Mouse (Mus musculus) right cerebral cortex, postnatal 4 days (tissue): ENCODE results near the gene Hoga1.
A peak's percentile ranks its signal among the peaks of the same experiment; 100 is the strongest.

ENCODE experiments used
- DNase-seq: peaks from one replicate; pipeline ENCODE4 v3.0.0-alpha.2; 2022

Hoga1 gene

GRCm38 (mm10) chr19:42022542-42022848 is 22.9 kb upstream of the Hoga1 start:
- no peak for DNase-seq

GRCm38 (mm10) chr19:42026158-42026557 is 19.3 kb upstream of the Hoga1 start:
- DNase-seq: peak; percentile 79

GRCm38 (mm10) chr19:42031112-42031511 is 14.3 kb upstream of the Hoga1 start:
- no peak for DNase-seq

- no peak for DNase-seq
Observed at GRCm38 (mm10) chr19:42033611-42034010, 11.8 kb upstream of the Hoga1 start.

- DNase-seq: no peak
Observed at GRCm38 (mm10) chr19:42034146-42034775, 11.1 kb upstream of the Hoga1 start.

GRCm38 (mm10) chr19:42034881-42035455 is 10.4 kb upstream of the Hoga1 start:
- no peak for DNase-seq

- DNase-seq: peak; percentile 80
Observed at GRCm38 (mm10) chr19:42035456-42036248, 9.8 kb upstream of the Hoga1 start, which contains the start of gene Ankrd2. Ankrd2 (plus strand) TSS chr19:42036000.

- no peak for DNase-seq
Observed at GRCm38 (mm10) chr19:42036357-42036756, 9.1 kb upstream of the Hoga1 start.

GRCm38 (mm10) chr19:42037167-42037702 is 8.2 kb upstream of the Hoga1 start:
- no peak for DNase-seq

- no peak for DNase-seq
Observed at GRCm38 (mm10) chr19:42038310-42038709, 7.1 kb upstream of the Hoga1 start.

GRCm38 (mm10) chr19:42043988-42044387 is 1.4 kb upstream of the Hoga1 start:
- no peak for DNase-seq

GRCm38 (mm10) chr19:42050251-42050650 is 4.8 kb downstream of the Hoga1 start:
- no peak for DNase-seq

GRCm38 (mm10) chr19:42051351-42051750 is 5.9 kb downstream of the Hoga1 start:
- DNase-seq: no peak

GRCm38 (mm10) chr19:42051948-42052347 is 6.5 kb downstream of the Hoga1 start, which contains the start of gene 4933411K16Rik:
4933411K16Rik (plus strand) TSS chr19:42052248.
- no peak for DNase-seq

GRCm38 (mm10) chr19:42054255-42054654 is 8.8 kb downstream of the Hoga1 start:
- DNase-seq: no peak

- no peak for DNase-seq
Observed at GRCm38 (mm10) chr19:42055881-42056280, 10.5 kb downstream of the Hoga1 start.

- DNase-seq: no peak
Observed at GRCm38 (mm10) chr19:42056719-42057409, 11.5 kb downstream of the Hoga1 start.

- DNase-seq: no peak
Observed at GRCm38 (mm10) chr19:42058426-42058825, 13.0 kb downstream of the Hoga1 start.

GRCm38 (mm10) chr19:42061443-42061842 is 16.0 kb downstream of the Hoga1 start:
- no peak for DNase-seq

- DNase-seq: no peak
Observed at GRCm38 (mm10) chr19:42068441-42069240, 23.2 kb downstream of the Hoga1 start.

GRCm38 (mm10) chr19:42069241-42069525 is 23.8 kb downstream of the Hoga1 start:
- DNase-seq: no peak

- DNase-seq: no peak
Observed at GRCm38 (mm10) chr19:42071221-42071620, 25.8 kb downstream of the Hoga1 start.
